Mouse (Mus musculus): ENCODE data around the gene Slc35a2.
"Not testable (repeated sequence)": the region's sequence is repeated elsewhere in the genome, so short reads cannot be mapped to it uniquely, and the experiment has no call there.

- TF ChIP-seq CTCF (IDR thresholded peaks at IDR 0.05; ENCODE audit: control insufficient read depth, insufficient read depth, low read length); POLR2A (IDR thresholded peaks at IDR 0.05; ENCODE audit: borderline replicate concordance, control insufficient read depth, low read depth, low read length): not testable (repeated sequence)
Measured at GRCm38 (mm10) chrX:7917960-7918359, 34.1 kb downstream of the Slc35a2 start.

All from bone marrow, adult 2 months (tissue).